Mouse (Mus musculus): ENCODE data around the gene Syt9.
A peak's percentile ranks its signal among the peaks of the same experiment; 100 is the strongest.

The Syt9 gene

DNA sequence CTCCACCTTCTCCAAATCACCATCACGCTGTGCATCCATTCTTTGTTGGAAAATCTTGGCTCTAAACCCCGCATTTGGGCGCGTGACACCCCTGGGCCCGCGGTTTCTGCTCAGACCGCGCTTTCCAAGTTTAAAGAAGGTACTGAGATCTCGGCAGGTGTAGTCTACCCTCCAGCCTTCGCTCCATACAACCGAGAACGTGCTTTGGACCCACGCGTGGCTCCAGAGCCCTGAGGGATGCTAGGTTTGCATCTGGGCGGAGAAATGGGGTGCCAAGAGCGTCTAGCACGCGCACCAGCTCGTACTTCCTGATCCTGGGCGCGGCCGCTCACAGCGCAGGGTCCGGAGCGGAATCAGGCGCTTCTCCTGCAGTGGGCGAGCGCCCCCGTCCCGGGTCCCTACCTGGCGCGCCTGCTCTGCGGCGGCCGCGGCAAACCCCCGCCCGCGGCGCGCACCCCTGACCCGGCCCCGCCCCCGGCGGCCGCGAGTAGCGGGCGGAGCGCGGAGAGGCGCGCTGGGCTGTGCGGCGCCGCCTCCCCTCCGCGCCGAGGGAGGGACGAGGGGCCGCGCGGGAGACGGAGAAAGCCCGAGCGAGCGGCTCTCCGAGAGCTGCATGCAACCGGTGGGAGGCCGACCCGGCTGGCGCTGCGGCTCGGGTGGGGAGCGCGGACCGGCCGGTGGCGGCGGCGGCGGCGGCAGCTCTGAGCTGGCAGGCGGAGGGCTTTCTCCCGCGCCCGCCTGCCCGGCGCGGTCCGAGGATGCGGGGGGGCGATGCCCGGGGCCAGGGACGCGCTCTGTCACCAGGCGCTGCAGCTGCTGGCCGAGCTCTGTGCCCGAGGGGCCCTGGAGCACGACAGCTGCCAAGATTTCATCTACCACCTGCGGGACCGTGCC lies at the start of gene Syt9:
Gene Syt9, plus strand, starts transcription at position 497 of the 894 bp plus-strand sequence.
- DNase-seq (ENCODE audit: low spot score in 2 of 2) = peak; percentile 39 to 46

DNA sequence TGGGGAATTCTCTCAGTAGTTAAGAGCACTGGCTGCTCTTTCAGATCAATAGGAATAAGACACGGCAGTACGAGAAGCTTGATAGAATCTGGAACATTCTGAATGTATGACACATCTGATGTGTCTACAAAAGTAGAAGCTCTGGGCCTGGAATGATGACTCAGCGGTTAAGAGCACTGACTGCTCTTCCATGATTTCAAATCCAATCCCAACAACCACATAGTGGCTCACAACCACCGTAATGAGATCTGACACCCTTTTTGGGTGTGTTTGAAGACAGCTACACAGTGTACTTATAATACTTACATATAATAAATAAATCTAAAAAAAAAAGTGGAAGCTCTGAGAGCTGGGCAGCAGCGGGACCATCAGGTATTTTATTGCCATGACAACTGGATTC lies 31.5 kb upstream of the Syt9 start:
- DNase-seq (ENCODE audit: low spot score in 2 of 2) = no peak

DNA sequence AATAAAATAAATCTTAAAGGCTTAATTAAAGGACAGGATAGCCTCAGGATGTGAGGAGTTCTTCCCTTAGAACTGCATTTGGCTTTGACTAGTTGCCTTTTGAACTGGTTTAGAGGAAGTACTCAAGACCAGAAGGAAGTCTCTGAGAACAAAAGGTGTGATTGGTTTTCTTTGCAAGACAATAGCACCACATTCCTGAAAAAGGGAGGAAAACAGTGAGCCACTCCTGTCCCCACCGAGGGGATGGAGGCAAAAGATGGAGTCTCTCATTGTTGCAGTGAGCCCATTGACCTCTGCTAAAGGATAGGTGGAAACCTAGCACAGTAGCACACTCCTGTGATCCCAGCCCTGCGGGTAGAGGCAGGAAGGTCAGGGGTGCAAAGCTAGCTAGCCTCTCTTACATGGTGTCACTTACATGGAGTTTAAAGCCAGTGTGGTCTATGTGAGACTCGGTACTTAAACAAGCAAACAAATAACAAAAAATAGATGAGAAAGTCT lies 30.9 kb upstream of the Syt9 start:
- DNase-seq (ENCODE audit: low spot score in 2 of 2) = no peak

DNA sequence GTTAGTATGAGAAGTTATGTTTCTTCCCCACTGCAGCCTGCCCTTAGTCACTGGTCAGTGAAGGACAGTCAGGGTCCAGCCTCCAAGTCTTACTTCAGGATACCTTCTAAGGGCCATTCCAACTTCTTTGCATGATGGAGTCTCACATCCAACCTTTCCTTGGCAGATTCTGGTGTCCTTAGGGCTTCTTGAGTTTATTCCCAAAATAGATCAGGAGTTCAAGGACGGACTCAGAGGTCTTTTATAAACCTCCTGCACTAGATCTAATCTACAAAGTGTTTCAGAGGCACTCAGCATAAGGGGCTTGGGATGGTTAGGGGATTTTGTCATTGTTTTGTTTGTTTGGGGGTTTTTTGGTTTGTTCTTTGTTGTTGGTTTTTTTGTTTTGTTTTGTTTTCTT lies 30.3 kb upstream of the Syt9 start:
- DNase-seq (ENCODE audit: low spot score in 2 of 2) = no peak

DNA sequence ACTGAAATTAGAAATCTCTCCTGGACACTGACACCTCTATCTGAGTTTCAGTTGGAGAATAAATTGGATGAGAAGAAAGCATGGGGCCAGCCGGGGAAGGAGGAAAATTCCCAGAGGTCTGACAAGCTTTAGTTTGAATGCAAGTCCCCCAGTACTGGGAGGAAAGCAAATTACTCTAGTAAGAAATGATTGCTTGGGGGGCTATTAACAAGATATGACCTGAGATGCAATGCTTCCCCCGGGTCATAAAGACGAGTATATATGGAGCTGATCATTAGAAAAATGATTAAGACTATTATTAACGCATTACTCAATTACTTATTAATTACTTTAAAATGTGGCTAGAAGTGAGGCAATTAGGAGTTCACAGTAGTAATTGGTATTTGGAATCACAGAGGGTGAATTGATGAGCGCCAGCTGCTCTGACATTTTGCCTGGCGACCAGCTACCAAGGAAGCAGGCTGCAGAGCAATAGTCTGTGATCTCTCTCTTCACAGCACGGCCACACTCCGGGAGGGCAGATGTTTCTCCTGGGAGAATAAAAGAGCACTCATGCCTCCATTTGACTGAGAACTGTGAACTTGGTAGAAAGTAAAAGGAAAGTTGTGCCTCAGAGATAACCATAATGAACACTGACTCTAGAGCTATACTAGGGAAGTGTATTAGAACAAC lies 28.9 kb upstream of the Syt9 start:
- DNase-seq (ENCODE audit: low spot score in 2 of 2) = no peak

DNA sequence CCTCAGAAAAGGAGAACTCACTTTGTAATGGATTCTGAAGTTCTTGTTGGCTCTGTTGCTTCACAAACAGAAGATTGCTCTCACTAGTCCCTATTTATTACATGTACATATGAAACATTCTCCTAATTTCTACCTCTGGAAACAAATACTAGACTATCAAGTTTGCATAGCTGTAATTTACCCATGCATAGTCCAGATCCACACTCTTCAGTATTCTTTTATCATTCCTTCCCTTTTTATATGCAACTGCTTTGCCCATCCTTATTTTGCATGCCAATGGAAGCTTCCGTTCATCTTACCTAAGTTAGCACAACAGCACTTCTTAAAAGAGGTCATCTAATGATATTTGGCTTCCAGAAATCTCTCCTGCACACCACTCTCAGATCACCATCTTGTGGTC lies 21.3 kb upstream of the Syt9 start:
- no peak for DNase-seq (ENCODE audit: low spot score in 2 of 2)

DNA sequence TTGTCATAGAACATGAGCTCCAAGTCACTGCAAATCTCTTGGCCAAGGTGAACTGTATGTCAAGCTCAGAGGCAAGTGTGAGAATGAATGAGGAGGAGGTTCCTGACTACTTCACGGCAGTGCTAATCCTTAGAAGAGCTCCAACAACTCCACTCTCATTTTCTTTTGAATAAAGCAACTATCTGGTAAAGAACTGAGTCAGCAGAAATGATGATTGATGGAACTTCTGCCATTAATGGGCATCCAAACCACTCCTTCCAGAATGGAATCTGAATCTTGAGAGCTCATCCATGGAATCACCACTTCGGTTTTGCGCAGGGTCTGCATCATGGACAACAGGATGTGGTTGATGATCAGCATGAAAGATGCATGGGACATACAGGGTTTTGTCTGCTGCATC lies 8.4 kb upstream of the Syt9 start:
- no peak for DNase-seq (ENCODE audit: low spot score in 2 of 2)

DNA sequence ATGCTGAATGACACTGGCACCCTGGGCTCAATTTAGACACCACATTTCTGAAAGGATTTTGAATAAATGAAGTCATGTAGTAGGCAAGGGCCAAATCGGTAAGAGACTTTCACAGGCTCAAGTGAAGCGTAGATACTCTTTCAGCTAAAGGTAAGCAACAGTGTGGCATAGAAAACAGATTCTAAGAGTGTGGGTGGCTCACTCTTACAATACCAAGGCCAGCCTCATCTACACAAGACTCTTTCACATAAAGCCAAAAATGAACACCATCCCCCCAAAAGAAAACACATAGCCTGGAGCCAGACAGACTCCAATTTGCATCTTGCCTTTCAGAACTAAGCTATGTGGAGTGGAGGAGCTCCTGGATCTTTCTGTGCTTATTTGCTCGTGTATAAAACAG lies 7.9 kb upstream of the Syt9 start:
- DNase-seq (ENCODE audit: low spot score in 2 of 2) = no peak

DNA sequence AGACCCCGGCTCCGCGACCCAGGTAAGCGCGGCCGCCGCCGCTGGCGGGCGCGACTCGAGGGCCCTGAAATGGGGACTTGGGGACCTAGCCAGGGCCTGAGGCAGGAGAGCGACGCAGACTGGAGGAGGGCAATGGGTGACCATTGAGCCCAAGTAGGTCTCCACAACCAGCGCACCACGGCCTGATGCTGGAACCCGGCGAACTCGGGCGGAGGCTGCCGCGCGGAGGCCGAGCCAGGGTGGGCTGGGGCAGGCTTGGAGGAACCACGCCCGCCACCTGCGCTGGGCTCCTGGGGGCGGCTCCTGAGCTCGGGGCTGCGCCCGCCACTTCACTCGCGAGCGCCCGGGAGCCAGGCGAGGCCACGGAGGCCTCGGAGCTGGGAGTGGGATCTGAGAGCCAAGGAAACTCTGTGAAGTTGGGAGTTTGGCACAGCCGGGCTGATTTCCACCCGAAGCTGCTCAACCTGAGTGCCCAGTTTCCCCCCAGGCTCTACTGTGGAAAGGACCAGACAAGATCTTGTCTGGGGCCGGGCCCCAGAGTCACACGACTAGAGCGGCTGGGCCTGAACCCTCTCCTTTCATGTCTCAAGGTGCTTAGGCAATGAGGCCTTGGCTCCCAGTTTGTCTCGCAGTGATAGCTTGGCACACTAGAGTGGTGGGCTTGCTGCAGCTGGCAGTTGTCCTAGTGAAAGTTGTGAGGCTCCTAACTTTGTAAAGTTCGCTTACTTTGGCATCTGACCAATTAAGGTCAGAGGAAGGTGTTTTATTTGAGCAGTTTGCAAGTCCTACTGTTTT lies 795 bp downstream of the Syt9 start:
- peak in 1 of 2 experiments; percentile 4 for DNase-seq (ENCODE audit: low spot score in 2 of 2)

DNA sequence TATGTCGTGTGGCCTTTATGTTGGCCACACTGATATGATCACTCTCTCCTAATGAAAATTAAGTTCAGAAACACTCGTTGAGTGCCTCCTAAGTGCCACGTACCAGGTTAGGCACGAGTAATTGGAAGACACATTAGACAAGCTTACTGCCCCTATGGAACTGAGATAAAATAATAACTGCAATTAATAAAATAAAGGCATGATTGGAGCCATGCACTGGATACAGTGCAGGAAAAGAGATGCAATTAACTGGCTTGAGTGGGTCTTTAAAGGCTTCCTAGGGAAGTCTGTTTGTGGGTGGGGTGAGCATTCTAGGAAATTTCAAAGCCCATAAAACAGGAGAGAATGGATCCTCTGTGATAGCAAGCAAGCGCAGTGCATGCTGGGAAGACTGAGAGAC lies 10.0 kb downstream of the Syt9 start:
- DNase-seq (ENCODE audit: low spot score in 2 of 2) = no peak

DNA sequence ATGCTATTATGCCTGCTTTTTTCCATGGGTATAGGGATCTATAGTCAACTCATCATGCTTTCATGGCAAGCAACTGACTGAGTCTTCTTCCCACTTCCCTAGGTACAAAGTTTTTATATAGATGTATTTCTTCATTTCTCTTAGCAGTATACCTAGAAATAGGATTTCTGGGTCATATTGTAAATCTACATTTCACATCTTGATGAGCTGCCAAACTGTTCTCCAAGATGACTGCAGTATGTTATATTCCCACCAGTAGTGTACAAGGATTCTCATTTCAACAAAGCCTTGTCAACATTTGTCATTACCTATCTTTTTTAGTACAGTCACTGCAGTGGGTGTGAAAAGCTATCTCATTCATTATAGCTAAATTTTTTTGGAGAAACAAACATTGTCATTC lies 19.1 kb downstream of the Syt9 start:
- no peak for DNase-seq (ENCODE audit: low spot score in 2 of 2)

DNA sequence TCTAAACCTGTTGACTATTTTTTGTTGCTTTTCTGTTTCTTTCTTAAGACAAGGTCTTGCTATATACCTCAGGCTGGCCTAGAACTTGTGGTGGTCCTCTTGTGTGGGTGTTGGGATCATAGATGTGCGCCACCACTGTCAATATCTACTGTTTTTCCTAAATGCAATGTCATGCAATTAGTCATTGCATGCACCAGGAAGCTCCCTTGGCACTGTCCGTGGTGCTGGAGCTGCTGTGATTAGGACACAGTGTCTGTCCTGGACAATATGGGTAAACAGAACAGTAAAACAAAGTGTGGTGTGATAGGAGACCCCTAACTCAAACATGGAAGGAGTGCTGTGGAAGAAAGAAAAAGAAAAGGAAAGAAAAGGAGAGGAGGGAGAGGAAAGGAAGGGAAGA lies 22.2 kb downstream of the Syt9 start:
- no peak for DNase-seq (ENCODE audit: low spot score in 2 of 2)

DNA sequence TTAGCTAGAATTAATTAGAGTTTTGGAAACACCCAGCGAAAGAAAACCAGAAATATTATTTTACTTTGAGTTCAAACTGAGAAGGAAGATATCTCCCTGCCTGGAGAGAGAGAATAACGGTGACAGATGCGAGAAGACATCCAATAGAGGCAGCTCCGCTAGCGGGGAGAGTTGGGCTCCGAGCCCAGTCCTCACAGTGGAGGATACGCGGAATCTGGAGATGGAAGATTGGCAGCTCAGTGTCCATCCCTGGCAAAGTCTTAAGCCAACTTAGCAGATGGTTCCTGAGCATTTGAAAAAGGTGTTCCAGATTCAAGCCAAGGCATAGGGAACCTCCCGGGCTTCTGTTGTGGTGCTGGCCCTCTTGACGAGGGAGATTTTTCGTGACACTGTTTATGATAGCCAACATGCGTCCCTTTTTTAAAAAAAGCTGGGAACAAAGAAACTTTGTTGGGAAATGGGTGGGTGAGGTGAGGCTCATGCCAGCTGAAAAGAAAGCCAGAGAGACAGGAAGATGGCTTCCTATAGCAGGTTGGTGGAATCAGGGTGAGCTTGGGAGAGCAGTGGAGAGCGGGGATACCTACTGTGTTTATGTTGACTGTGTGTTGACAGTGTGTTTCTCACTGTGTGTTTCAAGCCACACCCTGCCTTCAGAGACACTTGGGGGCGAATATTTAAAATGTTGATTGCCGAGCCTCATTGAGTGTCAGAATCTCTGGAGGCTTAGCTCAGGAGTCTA lies 29.7 kb downstream of the Syt9 start:
- peak; percentile 54 for DNase-seq (ENCODE audit: low spot score in 2 of 2)

DNA sequence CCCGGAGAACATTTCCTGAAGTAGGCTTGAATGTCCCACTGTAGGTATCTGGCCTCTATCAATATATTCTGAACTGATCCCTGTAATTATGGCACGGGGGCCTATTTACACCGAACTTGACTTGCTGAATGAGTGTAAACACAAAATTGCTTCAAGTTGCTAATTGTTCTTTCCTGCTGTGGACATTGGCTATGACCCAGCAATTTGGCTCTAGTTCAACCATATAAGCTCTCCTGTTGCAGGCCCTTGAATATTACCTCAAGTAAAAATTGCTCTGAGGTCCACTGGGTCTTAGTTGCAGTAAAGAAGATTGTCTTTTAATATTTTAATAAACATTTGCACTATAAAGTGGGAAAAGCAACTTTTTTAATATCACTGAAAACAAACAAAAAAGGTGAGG lies 32.7 kb downstream of the Syt9 start:
- DNase-seq (ENCODE audit: low spot score in 2 of 2) = no peak

DNA sequence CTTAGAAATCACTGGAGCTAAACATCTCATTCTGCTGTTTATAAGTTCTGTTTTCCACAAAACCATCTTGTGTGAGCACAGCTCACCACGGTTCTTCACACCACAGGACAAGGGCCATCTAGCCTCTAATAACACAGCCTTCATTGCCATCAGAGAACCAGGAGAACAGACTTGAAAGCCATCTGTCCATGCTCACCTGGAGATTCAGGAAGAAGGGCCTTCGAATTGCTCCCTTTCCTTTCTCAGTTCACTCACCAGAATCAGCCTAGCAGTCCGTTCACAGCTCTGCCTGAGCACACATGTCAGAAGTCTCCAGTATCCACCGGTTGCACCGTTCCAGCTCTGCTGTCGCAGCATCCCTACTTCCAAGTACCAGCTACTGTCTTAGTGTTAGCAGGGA lies 44.4 kb downstream of the Syt9 start:
- DNase-seq (ENCODE audit: low spot score in 2 of 2) = no peak

DNA sequence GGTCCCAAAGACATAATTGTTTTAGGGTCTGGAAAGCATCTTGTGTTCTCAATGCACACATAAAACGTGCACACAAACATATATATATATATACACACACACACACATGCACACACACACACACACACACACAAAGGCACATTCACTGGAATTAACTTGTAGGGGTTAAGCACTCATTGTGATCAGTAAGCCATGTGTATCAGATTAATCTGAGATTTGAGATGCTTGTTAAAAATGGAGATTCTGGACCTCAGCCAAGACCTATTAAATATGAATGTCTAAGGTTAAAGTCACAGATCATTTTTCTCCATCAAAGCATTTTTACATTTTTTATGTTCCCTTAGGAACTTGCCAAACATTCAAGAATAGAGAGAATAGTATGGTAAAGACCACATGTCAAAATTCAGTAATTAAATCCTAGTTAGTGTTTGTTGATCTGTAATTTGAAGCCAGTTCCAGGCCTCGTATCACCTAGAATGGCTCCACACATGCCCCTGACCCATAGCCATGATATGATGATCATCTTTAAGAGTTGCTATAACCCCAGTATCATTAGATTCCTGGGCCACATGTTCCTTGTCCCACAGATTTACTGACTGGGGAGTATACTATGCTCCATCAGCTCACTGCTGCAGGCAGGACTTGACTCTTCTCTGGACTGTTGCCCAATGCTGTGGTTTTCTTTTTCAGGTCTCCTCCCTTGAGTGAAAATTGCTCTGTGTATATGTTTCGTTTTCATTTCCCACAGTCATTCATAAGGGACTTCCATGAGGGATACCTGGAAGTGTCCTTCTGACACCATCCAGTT lies 46.7 kb downstream of the Syt9 start:
- no peak for DNase-seq (ENCODE audit: low spot score in 2 of 2)

DNA sequence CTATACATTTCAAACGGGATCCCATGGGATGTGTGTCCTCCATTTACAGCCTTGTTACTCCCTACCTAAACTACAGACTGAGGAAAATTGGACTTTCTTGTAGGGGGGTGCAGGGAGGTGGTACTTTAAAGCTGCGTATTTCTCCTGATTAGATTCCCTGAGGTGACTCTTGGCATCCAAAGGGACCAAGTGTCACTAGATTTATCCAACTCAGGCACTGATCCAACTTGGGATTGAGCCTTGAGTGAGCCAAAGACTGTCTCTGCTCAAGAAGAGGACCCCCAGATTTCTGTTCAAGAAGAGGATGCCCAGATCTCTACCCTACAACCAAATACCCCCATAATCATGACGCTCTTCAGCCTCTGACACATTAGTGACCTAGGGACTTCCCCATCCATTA lies 66.9 kb downstream of the Syt9 start:
- no peak for DNase-seq (ENCODE audit: low spot score in 2 of 2)

DNA sequence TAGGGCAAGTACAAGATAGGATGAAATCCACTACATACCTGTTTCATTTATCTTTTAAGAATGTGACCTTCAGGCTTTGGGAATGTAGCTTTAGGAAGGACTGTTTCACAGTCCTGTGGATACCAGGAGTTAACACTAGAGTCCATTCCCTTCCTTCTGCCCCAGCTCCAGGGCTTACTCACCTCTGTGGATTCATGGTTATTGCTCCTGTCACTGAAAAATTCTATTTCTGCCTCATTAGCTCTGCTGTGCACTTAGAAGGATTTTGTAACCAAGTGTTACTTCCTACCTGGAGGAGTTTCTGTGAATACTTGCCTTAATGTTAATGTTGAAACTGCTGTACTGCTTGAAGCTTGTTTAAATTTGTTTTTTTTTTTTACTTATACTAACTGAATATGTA lies 74.1 kb downstream of the Syt9 start:
- DNase-seq (ENCODE audit: low spot score in 2 of 2) = no peak

DNA sequence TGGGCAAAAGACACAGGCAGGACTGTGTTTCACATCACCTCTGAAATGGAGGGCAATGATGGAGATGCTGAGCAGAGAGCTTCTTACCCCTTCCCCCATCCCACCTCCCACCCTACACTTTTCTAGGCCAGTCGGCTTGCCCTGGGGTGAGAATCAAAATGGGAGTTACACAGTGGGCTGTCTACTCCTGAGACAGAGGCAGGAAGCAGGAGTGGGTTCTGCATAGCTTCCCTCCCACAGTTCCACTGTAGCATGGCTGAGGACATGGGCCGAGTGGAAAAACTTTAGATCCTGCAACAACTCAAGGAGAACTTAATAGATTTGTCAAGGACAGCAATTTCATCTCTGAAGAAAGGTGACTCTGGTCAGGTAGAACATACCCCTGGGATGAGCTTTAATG lies 84.1 kb downstream of the Syt9 start:
- no peak for DNase-seq (ENCODE audit: low spot score in 2 of 2)

DNA sequence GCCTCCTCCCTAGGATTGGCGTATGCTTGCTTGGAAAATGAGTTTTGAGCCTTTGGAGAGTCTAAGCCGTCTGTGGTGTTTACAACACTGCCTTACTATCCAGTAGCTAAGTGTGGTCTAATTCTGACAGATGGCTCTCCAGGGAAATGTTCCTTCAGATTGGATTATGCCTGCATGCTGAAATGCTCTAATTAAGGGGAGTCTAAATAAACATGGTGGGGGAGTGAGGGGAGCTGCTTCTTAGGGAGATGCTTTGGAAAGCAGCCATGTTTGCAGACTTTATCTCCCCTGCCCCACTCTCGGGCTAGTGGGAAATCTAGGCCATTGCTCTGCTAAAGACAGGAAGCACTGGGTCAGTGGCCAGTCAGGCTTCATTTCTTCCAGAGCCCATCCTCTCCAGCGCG lies 84.6 kb downstream of the Syt9 start:
- DNase-seq (ENCODE audit: low spot score in 2 of 2) = peak in 1 of 2 experiments; percentile 4

DNA sequence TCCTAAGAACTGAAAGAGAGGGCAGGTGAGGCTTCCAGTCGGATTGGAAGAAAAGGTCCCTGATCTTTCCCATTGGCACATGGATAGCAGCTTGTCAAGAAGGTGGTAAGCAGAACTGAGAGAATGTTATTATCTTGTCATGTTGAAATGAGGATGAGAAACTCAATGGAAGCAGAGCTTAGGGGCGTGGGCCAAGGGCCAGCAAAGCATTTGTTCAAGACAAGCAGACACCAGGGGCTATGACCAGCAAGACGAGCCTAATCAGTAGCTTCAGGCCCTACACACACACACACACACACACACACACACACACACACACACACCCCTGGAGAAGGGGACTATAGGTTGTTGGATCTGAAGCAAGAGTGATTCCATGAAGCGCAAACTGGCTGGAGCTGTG lies 90.6 kb downstream of the Syt9 start:
- DNase-seq (ENCODE audit: low spot score in 2 of 2) = no peak

Measured in frontal cortex, postnatal 36 days (tissue).